Mouse (Mus musculus) WW6 (cell line): Measurements from ENCODE around the gene Rnft2.
A peak's percentile ranks its signal among the peaks of the same experiment; 100 is the strongest.

ENCODE experiments used
- DNase-seq: peaks from one replicate; pipeline ENCODE4 v3.0.0-alpha.2; 2013; ENCODE audit warnings: low read depth, low spot score

Gene Rnft2

DNA sequence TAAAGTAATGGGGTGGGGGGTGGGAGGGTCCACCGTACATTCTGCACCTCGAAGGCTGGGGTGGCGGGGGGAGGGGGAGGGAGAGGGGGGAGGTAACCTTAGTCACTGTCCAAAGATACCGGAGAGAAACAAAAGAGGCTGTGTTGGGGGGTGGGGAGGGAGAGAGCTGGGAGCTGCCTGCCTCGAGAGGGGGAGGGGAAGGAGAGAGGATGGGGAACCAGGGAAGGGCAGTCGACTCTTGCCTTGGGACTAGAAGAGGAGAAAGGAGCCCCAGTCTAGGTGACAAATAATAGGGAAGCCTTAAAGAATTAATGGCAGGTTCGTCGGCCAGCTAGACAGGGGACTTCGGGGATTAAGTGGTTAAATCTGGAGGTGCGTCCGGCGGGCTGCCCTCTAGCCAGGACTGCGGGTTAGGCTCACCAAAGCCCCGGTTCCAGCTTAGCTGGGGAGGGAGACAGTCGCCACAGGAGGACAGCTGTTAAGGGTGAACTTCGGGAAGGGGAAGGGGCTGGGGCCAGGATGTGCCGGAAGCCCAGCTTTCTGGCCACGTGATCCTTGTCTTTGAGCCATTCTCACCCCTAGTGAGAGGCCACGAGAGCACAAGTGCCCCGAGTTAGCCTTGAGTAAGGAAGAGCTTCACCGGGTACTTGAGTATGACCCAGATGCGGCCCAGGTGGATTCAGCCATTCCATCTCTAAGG, 70.5 kb downstream of the Rnft2 start:
- DNase-seq: no peak

DNA sequence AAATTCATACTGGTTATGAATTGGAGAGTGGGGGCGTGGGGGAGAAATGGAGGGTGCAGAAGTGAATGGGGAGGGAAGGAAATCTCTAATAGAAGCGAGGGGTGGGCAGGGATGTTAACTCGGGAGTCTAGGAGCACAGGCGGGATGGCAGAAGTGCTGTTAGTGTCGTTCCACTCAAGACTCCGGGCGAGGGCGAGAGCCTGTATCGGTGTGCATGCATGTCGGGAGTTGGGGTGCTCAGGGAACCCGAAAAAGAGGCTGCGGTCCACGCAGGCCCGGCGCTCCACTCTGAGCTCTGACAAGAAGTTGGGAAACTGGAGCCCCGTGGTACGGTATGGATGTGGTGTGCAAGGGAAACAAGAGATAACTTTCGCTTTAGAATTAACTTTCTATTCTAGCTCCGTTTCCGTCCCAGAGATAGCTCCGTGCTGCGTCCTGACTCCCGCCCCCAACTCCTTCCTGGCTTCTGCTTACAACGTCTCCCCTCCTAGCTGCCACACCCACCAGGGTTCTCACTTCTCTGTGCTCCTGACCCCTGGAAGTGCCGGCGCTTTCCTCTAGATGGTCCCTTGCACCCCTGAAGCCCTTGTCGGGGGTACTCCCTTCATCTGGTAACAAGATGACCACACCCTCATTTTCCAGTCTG, 72.7 kb downstream of the Rnft2 start:
- DNase-seq: no peak

- no peak for DNase-seq
Measured at GRCm38 (mm10) chr5:118171665-118172064, 73.3 kb downstream of the Rnft2 start.

GRCm38 (mm10) chr5:118170888-118171529, 73.9 kb downstream of the Rnft2 start:
- no peak for DNase-seq

DNA sequence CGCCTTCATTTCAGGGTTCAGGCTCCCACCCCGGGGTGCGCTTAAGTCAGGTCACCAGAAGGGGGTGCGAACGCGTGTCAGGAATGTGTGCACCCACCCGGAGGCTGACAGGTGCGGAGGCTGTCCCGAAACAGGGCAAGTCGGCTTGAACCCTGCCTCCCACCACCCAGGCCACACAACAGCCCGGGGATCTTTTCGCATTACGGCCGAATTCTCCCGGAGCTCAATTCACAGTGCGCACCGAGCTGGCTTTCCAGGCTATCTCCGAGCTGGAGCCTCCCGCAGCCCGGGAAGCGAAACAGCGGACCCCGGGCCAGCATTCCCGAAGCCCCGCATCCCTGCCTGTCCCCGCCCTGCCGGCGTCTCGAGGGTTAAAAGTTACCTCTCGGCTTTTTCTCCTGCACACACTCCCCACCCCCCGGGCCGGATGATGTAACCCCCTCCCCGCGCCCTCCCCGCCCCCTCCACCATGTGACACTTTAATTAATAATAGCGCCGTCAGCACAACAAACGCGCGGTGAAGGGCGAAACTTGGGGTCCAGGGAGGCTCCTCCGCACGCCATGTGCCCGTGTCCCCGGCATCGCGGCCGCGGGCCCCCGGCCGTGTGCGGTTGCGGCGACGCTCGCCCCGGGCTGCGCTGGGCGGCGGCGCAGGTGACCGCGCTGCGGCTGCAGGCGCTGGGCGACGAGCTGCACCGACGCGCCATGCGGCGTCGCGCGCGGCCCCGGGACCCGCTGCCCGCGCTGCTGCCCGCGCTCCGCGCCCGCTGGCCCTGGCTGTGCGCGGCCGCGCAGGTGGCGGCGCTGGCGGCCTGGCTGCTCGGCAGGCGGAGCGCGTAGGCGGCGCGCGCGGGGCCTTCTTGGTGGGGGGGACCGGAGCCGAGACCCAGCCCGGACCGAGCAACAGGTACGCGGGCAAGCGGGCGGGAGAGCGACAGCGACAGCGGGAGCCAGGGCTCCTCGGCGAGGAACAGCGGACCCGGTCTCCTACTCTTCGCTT, 75.4 kb downstream of the Rnft2 start:
- no peak for DNase-seq

GRCm38 (mm10) chr5:118167561-118167995, 77.3 kb downstream of the Rnft2 start:
- DNase-seq: no peak

GRCm38 (mm10) chr5:118165462-118165861, 79.5 kb downstream of the Rnft2 start:
- DNase-seq: no peak

GRCm38 (mm10) chr5:118164581-118164980, 80.3 kb downstream of the Rnft2 start, which contains the start of gene Hrk:
Hrk (plus strand) TSS chr5:118164648.
- DNase-seq: no peak

- no peak for DNase-seq
Measured at GRCm38 (mm10) chr5:118160691-118161090, 84.2 kb downstream of the Rnft2 start.

DNA sequence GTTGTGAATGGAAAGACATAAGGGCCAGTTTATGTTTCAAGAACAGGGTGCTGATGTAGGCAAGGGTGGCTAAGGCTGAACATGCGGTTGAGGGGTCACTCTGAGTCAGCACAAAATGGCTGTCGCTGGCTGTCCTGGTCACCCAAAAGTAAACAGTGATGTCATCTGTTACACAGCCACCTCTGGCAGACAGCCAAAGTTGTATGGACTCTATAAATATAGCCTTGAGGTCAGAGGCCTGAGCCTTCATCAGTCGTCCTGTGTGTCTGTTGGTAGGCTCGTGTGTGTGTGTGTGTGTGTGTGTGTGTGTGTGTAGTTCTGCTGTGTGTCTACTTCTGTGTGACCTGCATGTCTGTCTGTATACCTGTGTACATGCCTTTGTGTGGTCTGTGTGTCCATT, 87.9 kb downstream of the Rnft2 start:
- no peak for DNase-seq

DNA sequence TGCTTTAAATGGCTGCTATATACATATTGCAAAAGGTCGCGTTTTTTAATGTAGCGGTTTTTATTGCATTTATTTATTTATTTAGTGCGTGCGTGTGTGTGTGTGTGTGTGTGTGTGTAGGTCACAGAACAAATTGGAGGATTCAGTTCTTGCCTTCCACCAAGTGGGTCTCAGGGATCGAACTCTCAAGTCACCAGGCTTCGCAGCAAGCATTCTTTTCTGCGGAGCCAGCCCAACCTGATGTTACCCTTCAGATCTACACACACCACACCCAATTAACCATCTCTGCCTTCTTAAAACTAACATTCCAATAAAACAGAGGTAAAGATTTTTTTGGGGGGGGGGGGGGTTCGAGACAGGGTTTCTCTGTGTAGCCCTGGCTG, 89.4 kb downstream of the Rnft2 start:
- DNase-seq: no peak

- DNase-seq: peak; percentile 58
Measured at GRCm38 (mm10) chr5:118154839-118155564, 89.9 kb downstream of the Rnft2 start, which contains the start of gene Fbxw8. Fbxw8 (minus strand) TSS chr5:118155464.

GRCm38 (mm10) chr5:118149711-118150110, 95.2 kb downstream of the Rnft2 start:
- DNase-seq: no peak

- DNase-seq: no peak
Measured at GRCm38 (mm10) chr5:118147264-118147663, 97.7 kb downstream of the Rnft2 start.

DNA sequence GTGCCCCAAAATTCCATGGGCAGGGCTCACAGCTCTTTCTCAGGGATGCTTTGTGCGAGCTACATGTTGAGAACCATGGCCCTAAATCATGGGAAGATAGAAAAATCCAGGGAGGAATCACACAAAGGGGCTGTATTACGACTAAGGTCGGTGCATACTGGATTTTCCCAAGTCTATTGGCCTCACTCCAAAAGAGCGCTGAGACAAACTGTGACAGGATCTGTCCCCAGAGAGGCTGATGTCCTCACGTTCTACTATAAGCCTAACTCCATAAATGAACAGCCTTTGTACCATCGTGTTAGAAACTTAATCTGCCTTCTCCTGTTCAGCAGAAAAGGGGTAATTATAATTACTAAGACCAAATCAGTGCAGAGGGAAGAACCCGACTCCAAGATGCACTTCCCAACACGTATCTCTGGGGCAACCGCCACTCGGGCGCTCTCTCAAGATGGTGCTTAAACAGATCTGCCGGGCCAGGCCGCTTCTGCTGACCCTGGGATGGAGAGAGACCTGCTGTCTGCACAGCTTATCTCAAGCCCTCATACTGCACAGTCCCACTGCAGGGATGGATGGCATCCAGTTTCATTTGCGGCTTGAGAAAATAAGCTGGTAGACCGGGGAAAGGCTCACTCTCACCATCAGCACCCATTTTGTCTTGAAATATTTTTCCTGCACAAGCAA, 98.8 kb downstream of the Rnft2 start:
- DNase-seq: no peak

DNA sequence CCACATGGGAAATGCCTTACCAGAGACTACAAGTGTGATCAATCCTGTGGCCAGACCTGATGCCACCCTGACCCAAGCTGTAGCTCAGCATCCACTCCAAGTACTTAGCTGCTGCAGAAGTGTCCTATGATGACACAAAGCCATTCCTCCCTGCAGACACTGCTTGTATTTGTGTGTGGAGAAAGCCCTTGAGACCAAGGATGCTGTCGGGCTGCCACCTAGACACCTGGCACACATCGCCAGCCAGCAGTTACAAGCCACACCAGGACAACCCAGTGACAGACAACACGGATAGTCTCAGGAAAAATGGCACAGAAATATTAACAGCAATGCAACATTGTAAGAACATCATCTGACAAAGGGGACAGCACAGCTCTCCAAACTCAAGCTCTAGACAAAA, 99.5 kb downstream of the Rnft2 start:
- DNase-seq: no peak

DNA sequence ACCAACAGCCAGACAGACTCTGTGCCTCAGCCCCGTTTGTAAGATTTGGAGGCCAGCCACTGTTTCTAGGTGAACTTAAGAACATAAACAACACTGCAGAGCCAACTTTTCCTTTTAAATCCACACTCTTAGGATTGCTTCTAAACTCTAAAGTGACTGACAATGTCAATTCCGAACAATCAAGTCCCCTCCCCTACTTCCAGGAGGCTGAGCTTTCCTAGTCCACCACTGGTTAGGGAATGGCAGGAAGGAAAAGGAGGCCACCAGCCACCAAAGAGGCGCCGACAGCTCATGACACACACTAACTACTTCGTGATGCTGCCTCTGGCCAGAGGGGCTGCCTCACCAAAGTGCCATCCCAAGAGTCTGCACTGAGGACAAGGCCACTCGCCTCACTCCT, 100.1 kb downstream of the Rnft2 start:
- no peak for DNase-seq

DNA sequence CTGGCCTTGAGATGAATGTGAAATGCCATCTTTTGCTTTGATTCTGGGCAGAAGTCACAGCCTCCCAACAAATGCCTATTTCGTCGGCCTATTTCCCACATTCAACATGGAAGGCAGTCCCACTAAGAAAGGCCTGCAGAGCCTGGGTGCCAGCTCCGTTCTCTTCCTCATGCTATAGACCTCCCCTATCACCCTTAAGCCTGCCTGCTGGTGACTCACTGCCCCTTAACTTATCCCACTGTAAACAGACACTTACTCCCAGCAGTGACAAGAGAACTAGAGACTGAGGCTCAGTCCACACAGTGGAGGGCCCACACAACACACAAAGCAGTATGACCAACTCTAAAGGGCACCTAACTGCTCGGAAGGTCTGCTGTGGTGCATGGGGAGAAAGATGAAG, 100.6 kb downstream of the Rnft2 start:
- no peak for DNase-seq

GRCm38 (mm10) chr5:118143211-118144026, 101.5 kb downstream of the Rnft2 start:
- no peak for DNase-seq
